Mouse (Mus musculus) kidney, adult 11 months (tissue): Measurements from ENCODE around the gene Cinp.
"Not testable (repeated sequence)": the region's sequence is repeated elsewhere in the genome, so short reads cannot be mapped to it uniquely, and the experiment has no call there.

ENCODE experiments used
- DNase-seq: peaks from one replicate; pipeline ENCODE4 v3.0.0; 2022

The Cinp gene

DNA sequence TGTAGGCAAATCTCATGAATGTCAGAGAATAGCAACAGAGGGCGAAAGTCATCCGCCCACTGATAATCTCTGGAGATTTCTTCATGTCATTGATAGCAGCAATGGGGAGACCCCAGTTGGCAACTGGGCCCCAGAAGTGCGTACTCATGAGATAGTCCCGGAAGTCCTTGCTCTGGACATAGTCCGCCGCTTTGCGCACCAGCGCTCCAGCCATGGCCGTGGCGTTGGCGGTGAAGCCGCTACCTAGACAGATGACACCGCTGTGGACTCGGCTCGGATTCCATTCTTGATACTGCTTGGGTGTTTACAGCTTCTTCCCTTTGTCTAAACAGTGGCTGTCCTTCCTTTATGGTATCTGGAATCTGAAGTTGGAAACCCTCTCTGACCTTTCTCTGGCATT lies 30.3 kb downstream of the Cinp start:
- not testable (repeated sequence) for DNase-seq

DNA sequence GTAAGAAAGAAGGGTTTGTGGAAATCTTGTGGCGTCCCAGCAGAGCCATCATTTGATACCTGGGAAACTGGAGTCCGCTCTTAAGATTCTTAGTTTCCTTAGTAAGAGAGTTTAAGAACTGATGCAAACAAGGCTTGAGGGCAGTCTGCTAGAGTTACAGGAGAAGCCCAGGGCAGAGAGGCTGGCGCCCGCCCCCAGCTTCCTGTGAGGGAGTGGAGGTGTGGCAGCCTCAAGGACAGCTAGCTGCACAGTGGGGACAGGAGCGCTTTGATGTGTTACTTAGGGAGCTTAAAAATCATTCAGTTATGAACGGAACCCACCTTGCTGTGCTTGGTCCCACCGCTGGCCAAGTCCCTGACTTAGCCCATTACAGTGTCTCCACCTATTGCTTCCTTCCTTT lies 31.7 kb downstream of the Cinp start:
- no peak for DNase-seq

DNA sequence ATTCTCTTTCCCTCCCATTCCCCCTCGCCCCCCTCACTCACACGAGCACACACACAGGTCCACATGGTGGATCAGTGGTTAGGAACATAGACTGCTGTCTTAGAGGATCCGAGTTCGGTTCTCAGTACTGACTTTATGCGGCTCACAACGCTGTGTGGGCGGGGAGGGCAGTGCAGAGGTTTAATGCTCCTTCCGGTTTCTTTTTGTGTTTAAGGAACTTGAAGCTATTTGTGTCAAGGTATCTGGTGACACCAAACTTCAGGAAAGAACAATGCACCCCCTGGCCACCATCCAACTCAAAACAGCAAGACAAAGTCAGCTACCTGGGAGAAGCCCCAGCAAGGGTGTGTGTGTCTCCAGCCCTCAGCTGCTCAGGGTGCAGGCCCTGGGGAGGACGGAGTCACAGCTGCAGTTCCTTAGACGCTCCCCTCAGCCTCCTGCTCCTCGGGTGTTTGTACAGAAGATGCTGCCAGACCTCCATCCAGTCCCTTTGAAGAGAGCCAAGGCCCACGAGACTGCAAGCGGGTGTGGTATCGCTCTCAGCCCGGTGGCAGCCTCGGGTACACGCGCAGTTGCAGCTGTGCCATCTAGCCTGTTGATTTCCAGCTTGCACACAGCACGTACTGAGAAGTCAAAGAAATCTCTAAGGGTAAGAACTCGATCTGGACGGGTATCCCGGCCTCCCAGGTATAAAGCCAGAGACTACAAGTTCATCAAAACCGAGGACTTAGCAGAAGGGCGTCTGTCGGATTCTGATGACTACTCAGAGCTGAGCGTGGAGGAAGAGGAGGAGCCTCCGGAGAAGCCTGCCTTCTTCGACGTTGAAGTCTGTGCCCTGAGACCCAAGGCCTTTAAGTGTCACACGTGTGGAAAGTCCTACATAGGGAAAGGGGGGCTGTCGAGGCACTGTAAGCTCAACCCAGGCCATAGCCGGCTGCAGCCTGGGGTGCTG lies 33.9 kb downstream of the Cinp start:
- DNase-seq: no peak

DNA sequence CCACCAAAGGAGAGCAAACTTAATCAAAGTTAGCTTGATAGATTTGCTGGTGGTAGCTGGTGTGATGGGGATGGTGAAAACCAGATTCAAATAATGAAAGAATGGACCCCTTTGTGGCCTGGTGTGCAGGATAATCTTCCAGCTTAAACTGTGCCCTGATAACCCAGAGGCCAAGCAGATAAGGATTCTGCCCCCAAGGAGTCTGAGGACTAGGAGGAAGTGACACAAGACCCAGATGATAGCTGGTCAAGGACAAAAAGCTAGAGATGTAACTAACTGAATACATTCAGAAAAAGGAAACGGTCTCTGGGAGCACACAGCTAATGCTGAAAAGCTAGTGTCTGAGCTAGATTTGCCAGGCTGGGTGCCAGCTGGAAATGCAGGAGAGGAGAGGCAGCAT lies 37.0 kb downstream of the Cinp start:
- no peak for DNase-seq

GRCm38 (mm10) chr12:110851414-110851813 lies 37.5 kb downstream of the Cinp start:
- no peak for DNase-seq

GRCm38 (mm10) chr12:110850929-110851256 lies 38.1 kb downstream of the Cinp start:
- DNase-seq: peak; percentile 54

DNA sequence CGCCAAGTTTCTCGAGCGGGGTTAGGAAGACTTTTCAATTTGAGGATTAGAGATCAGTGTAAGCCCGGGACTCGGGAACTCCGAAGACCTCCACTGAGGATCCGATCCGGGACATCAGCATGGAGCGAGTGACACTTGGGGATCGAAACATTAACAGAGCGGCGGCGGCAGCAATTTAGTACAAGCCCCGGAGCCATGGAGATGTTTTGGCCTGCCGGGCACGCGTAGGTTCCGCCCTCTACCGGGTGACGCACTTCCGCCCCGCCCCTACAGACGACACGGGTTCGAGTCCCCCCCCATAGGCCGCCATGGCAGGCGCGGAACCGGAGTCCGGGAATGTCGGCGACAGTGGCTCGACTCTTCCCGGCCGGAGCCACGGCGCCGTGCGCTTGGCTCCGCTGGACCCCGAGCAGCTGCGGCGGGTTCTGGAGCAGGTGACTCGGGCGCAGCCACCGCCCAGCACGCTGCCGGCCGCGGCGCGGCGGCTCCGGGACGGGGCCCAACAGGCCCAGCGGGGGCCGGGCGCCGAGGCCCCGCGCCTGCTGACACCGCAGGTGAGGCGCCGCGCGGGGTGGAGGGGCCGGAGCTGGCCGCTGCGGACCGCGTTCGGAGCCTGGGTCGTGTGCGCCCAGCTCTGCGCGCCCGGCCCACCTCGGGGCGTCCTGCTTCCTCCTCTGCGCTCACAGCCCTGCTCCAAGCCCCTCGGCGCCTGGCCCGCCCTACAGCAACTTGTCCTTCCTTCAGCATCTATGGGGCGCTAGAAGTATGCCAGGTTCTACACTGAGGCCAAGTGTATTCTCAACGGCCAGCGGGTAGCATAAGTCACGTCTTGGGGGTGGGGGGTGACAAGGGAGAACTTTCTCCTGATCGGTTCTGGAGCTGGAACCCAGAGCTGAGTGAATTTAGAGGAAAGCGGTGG lies 38.7 kb downstream of the Cinp start, which contains the start of gene Zfp839:
Gene Zfp839 (plus strand): TSS at position 244 of the 919 bp plus-strand sequence.
- peak; percentile 81 for DNase-seq

GRCm38 (mm10) chr12:110846191-110846765 lies 42.7 kb downstream of the Cinp start:
- DNase-seq: no peak

DNA sequence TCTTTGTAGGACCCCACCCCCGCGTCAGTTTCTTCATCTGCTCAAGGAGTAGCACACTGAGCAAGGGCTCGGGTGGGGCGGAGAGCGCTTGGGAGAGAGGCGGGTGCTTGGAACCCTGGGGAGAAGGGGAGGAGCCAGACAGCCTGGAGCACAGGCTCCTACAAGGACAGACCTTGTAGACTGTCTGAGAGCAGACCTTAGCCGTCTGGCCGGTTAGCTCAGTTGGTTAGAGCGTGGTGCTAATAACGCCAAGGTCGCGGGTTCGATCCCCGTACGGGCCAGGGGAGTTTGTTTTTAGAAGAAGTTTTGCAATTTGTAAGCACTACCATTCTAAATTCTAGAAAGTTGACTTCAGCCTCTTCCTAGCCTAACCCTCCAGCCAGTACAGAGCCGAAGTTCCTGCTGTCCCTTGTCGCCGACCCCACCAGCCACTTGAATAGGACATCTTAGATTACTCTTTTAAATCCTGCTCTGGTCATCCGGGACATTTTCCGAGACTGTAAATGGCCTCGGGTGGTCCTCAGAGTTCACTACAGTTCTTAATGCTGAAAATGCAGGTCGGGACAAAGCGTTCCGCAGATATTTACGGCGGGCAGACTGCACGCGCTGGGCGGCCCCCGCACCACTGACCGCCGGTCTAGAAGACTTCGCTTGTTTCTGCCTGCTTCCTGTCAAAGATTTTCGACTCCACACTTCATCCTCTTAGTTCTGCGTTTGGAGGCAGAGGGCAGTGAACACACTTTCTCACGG lies 43.6 kb downstream of the Cinp start:
- DNase-seq: peak; percentile 95

DNA sequence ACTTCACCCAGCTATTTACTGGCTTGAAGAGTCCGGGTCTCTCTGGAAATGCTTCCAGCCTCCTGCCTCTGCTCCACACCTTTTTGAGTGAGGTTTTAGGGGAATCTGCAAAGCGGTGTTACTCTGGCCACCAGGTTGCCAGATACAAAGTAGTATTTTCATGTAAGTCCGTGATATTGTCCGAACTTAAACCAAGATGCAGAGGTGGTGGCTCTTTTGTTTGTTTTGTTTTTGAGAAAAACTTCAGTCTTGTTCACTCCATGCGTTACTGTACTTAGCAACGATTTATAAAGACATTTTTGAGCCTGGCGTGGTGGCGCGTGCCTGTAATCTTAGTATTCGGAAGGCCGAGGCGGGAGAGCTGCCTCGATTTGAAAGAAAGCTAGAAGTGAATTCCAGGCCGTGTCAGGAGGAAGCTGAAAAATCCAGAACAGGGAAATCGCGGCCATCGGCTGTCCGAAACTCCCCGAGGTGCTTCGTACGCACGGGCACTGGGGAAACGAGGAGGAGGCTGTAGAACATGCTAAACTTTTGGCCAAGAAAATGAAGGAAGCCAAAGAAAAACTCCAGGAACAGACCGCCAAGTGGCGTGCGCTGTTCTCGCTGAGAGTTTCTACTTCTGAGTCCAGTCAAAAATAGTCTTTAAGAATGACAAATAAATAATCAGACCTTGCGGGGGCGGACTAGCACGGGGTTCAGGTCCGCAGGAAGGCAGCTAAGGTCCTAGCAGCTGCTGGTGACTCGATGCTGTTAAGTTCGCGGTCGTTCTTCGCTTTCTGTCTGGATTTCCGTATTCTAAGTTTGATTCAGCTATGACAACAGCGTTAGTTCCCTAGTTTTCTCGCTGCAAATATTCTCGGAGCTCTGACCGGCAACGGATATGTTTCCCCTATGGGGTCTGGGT lies 44.5 kb downstream of the Cinp start:
- no peak for DNase-seq

- DNase-seq: peak; percentile 78
These were observed 45.5 kb downstream of the Cinp start for GRCm38 (mm10) chr12:110843194-110844048.

- DNase-seq: no peak
These were observed 47.0 kb downstream of the Cinp start for GRCm38 (mm10) chr12:110841731-110842493.

- peak; percentile 91 for DNase-seq
These were observed 48.4 kb downstream of the Cinp start, which contains the start of gene Mok for GRCm38 (mm10) chr12:110840348-110841198. Mok (minus strand) TSS chr12:110840939.

- DNase-seq: no peak
These were observed 51.1 kb downstream of the Cinp start for GRCm38 (mm10) chr12:110837850-110838249.

GRCm38 (mm10) chr12:110837192-110837841 lies 51.6 kb downstream of the Cinp start:
- DNase-seq: peak; percentile 73

DNA sequence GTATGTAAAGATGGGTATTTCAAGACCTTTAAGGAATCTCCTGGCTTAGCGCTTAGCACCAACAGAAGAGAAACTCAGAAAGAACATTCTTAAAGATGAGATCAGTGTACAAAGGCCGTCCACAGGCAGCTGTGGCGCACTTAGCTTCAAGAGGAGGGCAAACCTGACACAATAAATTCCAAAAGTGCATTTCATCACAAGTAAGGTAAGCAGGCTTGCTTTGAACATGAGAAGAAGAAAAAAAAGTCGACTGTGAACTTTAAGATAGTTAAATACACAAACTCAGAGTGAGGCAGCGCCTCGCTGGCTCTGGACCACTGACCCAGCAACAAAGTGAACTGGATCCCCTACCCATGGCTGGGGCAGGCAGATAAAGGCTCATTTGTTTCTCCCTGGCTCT lies 52.2 kb downstream of the Cinp start:
- no peak for DNase-seq

DNA sequence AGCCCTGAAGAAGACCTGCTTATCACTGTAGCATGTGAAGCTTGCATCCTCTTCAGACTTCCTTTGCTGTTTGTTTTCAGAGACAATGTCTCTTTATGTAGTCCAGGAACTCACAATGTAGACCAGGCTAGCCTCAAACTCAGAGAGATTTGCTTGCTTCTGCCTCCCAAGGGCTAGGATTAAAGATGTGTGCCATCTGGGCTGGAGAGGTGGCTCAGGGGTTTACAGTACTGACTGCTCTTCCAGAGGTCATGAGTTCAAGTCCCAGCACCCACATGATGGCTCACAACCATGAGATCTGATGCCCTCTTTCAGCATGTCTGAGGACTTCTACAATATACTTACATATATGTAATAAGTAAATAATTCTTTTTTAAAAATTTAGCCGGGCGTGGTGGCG lies 53.8 kb downstream of the Cinp start:
- no peak for DNase-seq
